Mouse (Mus musculus) Patski (cell line): ENCODE measurements around the gene Gfpt1. TPM values are rescaled to one million over a fixed set of nuclear protein-coding genes. Genes with fewer than 3 reads are reported as not detected.
A peak's percentile ranks its signal among the peaks of the same experiment; 100 is the strongest.

Experiments used
- ATAC-seq: fragments of 100-300 bp; one replicate; pipeline ENCODE4 v1.8.0; 2021
- CTCF ChIA-PET: fragments of 350-600 bp; sonication (Branson Sonifier 250); formaldehyde crosslinking; loops from one replicate; lab custom pipeline; 2022; ENCODE audit warnings: inconsistent platforms; lab: Charles Lee
- POLR2A ChIA-PET: fragments of 350-600 bp; sonication (Branson Sonifier 250); formaldehyde crosslinking; loops from one replicate; lab custom pipeline; 2022; ENCODE audit warnings: antibody characterized with exemption, inconsistent platforms; lab: Charles Lee
- DNase-seq: peaks from one replicate; pipeline ENCODE4 v3.0.0-alpha.2; 2011; ENCODE audit warnings: low read depth, low spot score
- H3K27me3 ChIP-seq: fragments of 371-371 bp; one replicate; pipeline ENCODE4 v1.5.1; 2021
- CTCF ChIP-seq: fragments of 100-300 bp; IDR thresholded peaks from one replicate; pipeline ENCODE4 v1.5.1; 2021
- in situ Hi-C: fragments of 300-500 bp; cut with MboI; formaldehyde crosslinking; loops from 3 replicates; pipeline ENCODE4 v1.11.1; 2018; ENCODE audit warnings: low pct_unique_long_range_greater_than_20kb, mixed read lengths
- polyA plus RNA-seq: library from polyadenylated mRNA; unstranded; gene quantifications from one replicate; pipeline ENCODE4 v1.2.3, GENCODE M21; 2021

Gfpt1 gene
- 46.1 TPM for polyA plus RNA-seq

- ChIA-PET POLR2A (interaction anchor here (0.8 to 1.9 kb wide), 11 partner anchors 10 to 525 kb away, joined by 3 to 7 read pairs (median 3); no protein-coding TSS in a partner anchor), CTCF (interaction anchor here (3.2 kb wide), 1 partner anchor 10 kb away, joined by 10 read pairs; no protein-coding TSS in a partner anchor)
- ATAC-seq: peak; percentile 88
- DNase-seq: peak; percentile 55
- no peak for TF ChIP-seq CTCF
- no peaks in the 10 kb centered on the region for H3K27me3 ChIP-seq
- in situ Hi-C loops: no loop called here
Observed at GRCm38 (mm10) chr6:87042337-87043130, at the start of gene Gfpt1. TSS of gene Gfpt1 (plus strand) at chr6:87042846.

GRCm38 (mm10) chr6:86994254-86994653 is 48.4 kb upstream of the Gfpt1 start:
- ChIA-PET CTCF (interaction anchor here (2.7 kb wide), 1 partner anchor 14 kb away, joined by 7 read pairs; no protein-coding TSS in a partner anchor), POLR2A (no interaction called here)
- in situ Hi-C loops: no loop called here
- H3K27me3 ChIP-seq: no peaks in the 10 kb centered on the region
- TF ChIP-seq CTCF: no peak
- no peak for ATAC-seq
- no peak for DNase-seq

- CTCF ChIA-PET: interaction anchor here (1.5 kb wide), 1 partner anchor 26 kb away, joined by 4 read pairs; no protein-coding TSS in a partner anchor
- no peaks in the 10 kb centered on the region for H3K27me3 ChIP-seq
- DNase-seq (no peak), ATAC-seq (no peak)
- no peak for TF ChIP-seq CTCF
- POLR2A ChIA-PET: interaction anchor here (1.0 kb wide), 1 partner anchor 26 kb away, joined by 4 read pairs; no protein-coding TSS in a partner anchor
- in situ Hi-C loops: no loop called here
Observed at GRCm38 (mm10) chr6:86996629-86997307, 45.9 kb upstream of the Gfpt1 start.

GRCm38 (mm10) chr6:86997360-86997759 is 45.3 kb upstream of the Gfpt1 start:
- CTCF ChIA-PET: no interaction called here
- in situ Hi-C loops: no loop called here
- no peak for ATAC-seq
- H3K27me3 ChIP-seq: no peaks in the 10 kb centered on the region
- no peak for DNase-seq
- POLR2A ChIA-PET: interaction anchor here (1.0 kb wide), 1 partner anchor 27 kb away, joined by 4 read pairs; no protein-coding TSS in a partner anchor
- TF ChIP-seq CTCF: no peak

- ChIA-PET CTCF (interaction anchor here (1.2 to 2.9 kb wide), 5 partner anchors 9 to 65 kb away, joined by 3 to 13 read pairs (median 8); no protein-coding TSS in a partner anchor), POLR2A (interaction anchor here (0.5 to 0.6 kb wide), 2 partner anchors 9 to 228 kb away, joined by 3 to 4 read pairs; no protein-coding TSS in a partner anchor)
- no peak for ATAC-seq
- DNase-seq: no peak
- in situ Hi-C loops: no loop called here
- no peak for TF ChIP-seq CTCF
- H3K27me3 ChIP-seq: no peaks in the 10 kb centered on the region
Observed at GRCm38 (mm10) chr6:87001995-87002394, 40.7 kb upstream of the Gfpt1 start.

GRCm38 (mm10) chr6:87002521-87003055 is 40.1 kb upstream of the Gfpt1 start:
- ATAC-seq (peak; percentile 68), DNase-seq (peak; percentile 81)
- no peaks in the 10 kb centered on the region for H3K27me3 ChIP-seq
- ChIA-PET POLR2A (interaction anchor here (1.0 kb wide), 1 partner anchor 297 kb away, joined by 3 read pairs; no protein-coding TSS in a partner anchor), CTCF (interaction anchor here (0.9 to 2.9 kb wide), 9 partner anchors 10 to 120 kb away, joined by 3 to 13 read pairs (median 4); no protein-coding TSS in a partner anchor)
- peak; percentile 94 for TF ChIP-seq CTCF
- in situ Hi-C loops: no loop called here

GRCm38 (mm10) chr6:87004099-87004498 is 38.5 kb upstream of the Gfpt1 start:
- TF ChIP-seq CTCF: no peak
- ChIA-PET POLR2A (no interaction called here), CTCF (interaction anchor here (0.8 kb wide), 1 partner anchor 192 kb away, joined by 3 read pairs; no protein-coding TSS in a partner anchor)
- H3K27me3 ChIP-seq: no peaks in the 10 kb centered on the region
- ATAC-seq (no peak), DNase-seq (no peak)
- in situ Hi-C loops: no loop called here

- POLR2A ChIA-PET: interaction anchor here (0.7 kb wide), 1 partner anchor 62 kb away, joined by 4 read pairs; no protein-coding TSS in a partner anchor
- in situ Hi-C loops: no loop called here
- TF ChIP-seq CTCF: no peak
- no peaks in the 10 kb centered on the region for H3K27me3 ChIP-seq
- DNase-seq: peak; percentile 89
- CTCF ChIA-PET: no interaction called here
- ATAC-seq: peak; percentile 55
Observed at GRCm38 (mm10) chr6:87005577-87005976, 37.1 kb upstream of the Gfpt1 start.

GRCm38 (mm10) chr6:87008887-87009286 is 33.8 kb upstream of the Gfpt1 start, which contains the start of gene Nfu1:
TSS of gene Nfu1 (plus strand) at chr6:87009236.
- no peak for ATAC-seq
- no peak for TF ChIP-seq CTCF
- no peak for DNase-seq
- H3K27me3 ChIP-seq: no peaks in the 10 kb centered on the region
- CTCF ChIA-PET: no interaction called here
- POLR2A ChIA-PET: interaction anchor here (0.6 kb wide), 1 partner anchor 48 kb away, joined by 3 read pairs; no protein-coding TSS in a partner anchor
- in situ Hi-C loops: no loop called here
